Mouse (Mus musculus): ENCODE data around the gene Kcng4. TPM values are rescaled to one million over a fixed set of nuclear protein-coding genes. Genes with fewer than 3 reads are reported as not detected.

The Kcng4 gene
- 1 to 10 TPM; 3.3 to 4.0 TPM for total RNA-seq (2021)

DNA sequence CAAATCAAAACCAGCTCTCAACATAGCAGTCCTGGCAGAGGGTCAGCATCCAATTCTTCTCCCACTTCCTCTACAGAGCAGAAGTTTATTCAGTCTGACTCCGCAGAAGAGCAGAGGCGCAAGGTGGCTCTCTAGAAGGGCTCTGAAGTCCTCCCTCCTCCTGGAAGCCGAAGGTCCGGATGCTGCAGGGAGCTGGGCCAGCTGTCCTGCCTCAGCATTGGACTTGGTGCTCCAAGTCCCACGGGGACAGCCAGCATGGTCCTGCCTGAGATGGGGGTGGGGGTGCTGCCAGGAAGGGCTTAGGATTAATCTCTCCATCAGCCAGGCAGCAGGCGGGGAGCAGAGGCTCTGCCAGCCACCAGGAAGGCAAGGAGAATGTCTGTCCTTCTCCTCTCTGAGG lies at the start of gene Kcng4:
Kcng4 (minus strand) TSS at position 303 of the 400 bp plus-strand sequence.
- intact Hi-C loops (cut with DNase I) = no loop called here
- DNase-seq (ENCODE audit: low spot score in 2 of 2) = no peak

DNA sequence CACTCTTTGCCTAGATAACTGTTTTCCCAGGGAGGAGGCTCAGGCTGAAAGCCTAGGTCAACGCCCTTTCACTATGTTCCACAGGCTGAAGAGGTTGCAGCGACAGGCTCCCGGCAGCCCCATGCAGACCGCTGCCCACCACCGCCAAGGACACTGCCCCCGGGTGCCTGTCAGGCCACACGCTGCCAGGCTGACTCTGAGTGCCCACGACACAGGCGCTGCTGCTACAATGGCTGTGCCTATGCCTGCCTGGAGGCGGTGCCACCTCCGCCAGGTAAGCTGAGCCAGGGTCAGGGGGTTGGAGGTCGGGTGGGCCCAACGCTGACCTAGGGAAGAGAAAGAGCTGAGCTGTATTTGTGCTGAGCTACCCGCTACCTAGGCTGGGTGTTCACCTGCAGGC lies 43.7 kb upstream of the Kcng4 start:
- no peak for DNase-seq (ENCODE audit: low spot score in 2 of 2)
- intact Hi-C loops (cut with DNase I) = no loop called here

DNA sequence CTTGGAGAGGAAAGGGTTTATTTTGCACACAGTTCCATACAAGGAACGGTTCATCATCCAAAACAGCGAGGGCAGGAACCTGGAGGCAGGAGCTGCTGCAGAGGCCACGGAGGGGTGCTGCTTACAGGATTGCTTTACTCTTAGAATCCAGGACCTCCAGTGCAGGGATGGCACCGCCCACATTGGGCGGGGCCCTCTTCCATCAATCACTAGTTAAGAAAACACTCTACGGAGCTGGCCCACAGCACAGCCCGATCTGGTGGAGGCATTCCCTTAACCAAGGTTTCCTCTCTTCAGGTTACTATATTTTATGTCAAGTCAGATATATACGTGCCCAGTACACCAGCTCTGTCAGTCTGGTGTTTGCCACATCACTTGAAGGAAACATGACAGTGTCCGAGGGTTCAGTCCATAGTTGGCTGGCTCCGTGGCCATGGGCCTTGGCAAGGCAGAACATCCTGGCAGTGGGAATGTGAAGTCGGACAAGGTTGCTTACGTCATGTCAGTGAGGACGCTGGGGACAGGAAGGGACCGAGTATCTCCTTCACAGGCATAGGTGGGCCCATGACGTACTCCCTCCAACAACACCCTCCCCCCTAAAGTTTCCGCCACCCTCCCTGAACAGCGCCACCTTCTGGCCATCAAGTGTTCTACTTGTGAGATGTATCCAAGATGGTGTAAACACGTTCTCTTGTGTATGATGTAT lies 42.8 kb upstream of the Kcng4 start:
- intact Hi-C loops (cut with DNase I) = no loop called here
- no peak for DNase-seq (ENCODE audit: low spot score in 2 of 2)

DNA sequence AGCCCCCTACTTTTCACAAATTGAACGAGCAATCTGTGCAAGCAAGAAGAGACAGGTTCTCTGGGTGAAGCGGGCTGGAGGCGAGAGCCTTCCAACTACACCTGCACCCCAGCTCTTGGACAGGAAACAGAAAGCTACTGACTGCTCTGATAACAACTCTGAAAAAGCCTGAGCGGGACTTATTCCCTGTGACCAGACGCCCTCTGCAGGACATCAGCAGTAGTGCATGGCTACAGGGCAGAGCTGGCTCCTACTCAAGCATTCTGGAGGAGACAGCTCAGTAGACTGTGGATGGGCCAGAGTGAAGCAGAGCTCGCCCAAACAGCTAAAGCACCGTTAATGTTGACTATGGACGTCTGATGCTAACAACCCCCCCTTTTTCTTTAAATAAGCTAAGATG lies 40.9 kb upstream of the Kcng4 start:
- intact Hi-C loops (cut with DNase I) = loop anchor here (2.0 kb wide), 3 partner anchors 20 to 264 kb away; partner anchors contain the start of gene Necab2
- peak; percentile 89 to 93 for DNase-seq (ENCODE audit: low spot score in 2 of 2)

DNA sequence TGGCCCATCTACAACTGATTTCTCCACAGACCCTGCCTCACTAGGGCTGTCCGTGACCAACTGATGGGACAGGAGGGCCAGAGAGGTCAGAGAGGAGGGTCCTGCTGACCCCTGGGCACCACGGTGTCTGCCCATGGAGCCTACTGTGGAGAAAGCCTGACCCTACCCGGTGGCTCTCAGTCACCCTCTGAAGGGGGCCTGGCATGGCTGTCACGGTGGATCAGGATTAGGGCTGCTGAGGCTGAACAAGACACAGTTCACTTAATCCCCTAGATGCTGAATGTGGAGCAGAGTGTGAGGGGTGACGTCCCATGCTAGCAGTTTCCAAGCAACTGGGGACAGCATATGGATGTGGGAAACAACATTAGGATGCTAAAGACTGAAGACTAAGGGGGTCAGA lies 40.0 kb upstream of the Kcng4 start:
- intact Hi-C loops (cut with DNase I) = no loop called here
- no peak for DNase-seq (ENCODE audit: low spot score in 2 of 2)

DNA sequence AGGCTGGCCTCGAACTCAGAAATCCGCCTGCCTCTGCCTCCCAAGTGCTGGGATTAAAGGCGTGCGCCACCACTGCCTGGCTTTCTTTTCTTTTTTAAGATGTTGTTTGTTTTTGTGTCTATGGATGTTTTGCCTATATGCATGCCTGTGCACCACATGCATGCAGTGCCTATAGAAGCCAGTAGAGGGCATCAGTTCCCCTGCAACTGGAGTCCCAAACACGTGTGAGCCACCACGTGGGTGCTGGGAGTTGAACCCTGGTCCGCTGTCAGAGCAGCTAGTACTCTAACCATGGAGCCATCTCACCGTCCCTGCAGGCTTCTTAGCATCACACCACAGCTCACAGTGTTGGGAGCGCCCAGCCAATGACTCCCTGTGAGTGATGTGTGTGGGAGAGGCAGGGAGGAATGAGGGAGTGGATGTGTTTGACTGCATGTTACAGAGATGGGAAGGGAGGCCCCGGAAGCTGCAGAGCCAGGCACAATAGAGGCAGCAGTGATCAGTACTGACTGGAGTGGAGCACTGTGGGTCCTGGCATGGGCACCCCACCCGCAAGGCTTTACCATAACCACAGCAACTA lies 38.6 kb upstream of the Kcng4 start:
- intact Hi-C loops (cut with DNase I) = no loop called here
- DNase-seq (ENCODE audit: low spot score in 2 of 2) = no peak

DNA sequence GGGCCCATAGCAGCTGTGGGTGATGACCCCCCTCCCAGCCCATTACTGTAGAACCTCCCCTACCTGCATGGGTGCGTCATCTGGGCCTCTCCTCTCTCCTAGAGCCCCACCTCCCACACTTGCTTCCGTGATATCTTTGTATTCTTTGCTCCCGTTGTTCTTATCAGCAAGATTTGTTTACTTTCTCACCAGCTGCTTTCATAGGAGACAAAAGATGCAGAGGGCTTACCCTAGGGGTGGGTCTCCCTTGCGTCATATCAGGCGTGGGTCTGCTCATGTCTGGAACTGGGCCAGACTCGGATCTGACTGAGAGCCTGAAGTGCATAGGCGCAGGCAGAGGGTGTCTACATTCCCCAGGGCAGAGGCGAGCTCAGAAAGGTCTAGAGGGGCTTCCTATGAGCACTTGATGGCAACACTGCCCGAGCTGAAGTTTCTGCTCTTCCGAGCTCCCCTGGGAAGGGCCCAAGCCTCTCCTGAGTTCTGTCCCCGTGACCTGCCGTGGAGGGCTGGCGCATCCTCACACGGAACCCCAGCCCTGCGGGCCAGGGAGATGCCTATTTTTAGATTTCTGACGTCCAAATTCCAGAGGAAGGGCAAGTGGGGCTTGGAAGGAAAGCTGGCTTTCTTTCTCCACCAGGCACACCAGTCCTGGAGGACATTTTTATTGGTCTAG lies 35.1 kb upstream of the Kcng4 start:
- no peak for DNase-seq (ENCODE audit: low spot score in 2 of 2)

DNA sequence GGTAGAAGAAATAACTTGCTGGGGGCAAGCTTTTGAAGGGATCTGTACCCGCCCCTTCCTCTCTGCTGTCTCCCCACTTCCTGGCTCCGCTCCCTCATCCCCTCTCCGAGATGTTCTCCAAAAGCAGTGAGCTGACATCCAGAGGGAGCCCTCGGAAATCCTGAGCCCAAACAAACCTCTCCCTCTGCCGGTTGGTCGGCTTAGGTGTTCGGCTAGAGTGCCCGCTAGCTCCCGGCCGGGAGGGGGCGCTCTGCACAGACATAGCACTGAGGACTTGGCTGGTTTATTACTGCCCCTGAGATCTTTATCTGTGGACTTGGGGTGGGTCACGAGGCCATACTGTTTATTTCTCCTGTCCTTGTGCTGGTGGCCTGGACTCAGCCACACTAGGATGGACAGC lies 33.8 kb upstream of the Kcng4 start:
- intact Hi-C loops (cut with DNase I) = no loop called here
- no peak for DNase-seq (ENCODE audit: low spot score in 2 of 2)

More for the DNA sequence above, 35.1 kb upstream of the Kcng4 start:
- intact Hi-C loops (cut with DNase I) = no loop called here

DNA sequence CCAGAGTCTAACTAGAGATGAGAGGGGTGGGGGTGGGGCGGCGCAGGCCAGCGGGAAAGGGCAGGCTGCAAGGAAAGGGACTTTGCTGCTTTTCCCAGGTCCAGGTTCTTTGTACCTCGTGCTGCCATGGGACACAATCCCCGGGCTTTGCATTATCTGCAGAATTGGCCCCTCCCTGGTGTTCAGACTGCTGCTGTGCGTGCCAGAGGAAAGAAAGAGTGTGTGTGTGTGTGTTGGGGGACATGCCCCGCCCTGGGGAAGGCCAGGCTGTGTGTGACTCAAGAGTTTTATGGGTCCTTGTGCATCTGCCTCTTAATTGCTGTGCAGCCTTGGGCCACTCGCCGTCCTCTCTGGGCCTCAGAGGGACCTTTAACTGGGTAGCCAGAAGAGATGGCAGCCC lies 33.0 kb upstream of the Kcng4 start:
- intact Hi-C loops (cut with DNase I) = no loop called here
- no peak for DNase-seq (ENCODE audit: low spot score in 2 of 2)

DNA sequence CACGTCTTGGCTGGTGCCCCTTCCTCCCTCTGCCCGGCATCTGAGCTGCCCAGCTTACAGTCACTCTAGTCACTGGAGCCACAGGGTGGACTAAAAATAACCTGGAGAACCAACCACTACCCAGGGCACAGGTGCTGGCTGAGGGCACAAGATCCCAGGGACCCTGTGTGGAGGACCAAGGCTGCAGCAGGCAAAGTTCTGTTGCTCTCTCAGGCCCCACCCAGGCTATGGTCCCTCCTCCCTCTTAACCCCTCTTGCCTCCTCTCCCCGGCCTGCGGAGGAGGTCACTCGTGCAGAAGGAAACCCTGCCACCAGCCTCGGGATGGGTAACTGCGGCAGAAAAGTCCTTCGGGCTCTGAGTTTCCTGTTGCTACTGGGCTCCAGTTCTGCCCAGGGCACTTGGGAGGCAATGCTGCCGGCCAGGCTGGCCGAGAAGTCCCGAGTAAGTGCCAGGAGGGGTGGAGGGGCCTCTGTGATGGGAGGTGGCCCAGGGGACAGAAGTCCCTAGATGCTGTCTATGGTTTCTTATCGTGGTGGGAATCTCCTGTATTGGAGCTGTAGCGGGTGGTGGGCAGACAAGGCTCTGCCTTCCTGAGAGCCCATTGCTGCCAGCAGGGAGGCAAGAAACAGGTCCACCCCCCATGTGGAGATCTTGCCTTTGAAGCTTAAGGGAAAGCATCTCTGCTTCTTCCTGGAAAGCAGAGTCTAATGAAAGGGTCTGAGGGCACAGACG lies 30.9 kb upstream of the Kcng4 start, which contains the start of gene Wfdc1:
Wfdc1 (plus strand) TSS at position 147 of the 733 bp plus-strand sequence.
- intact Hi-C loops (cut with DNase I) = no loop called here

DNA sequence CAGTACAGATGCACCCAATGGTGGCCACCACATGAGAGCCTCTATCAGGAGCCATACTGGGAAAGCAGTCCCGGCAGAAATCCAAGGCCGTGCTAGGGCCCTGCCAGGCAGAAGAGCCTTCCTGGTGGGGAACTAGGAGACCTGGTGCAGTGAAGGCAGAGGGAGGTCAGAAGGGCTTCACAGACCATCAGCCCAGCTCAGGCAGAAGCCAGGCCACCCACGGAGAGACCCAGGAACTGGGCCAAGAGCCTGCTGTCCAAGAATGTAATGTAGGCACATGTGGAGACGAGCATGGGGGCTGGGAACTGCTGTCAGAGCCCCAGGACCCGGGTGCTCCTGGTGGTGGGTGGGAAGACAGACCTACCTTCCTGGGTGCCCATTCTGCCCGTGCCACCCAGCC lies 29.8 kb upstream of the Kcng4 start:
- intact Hi-C loops (cut with DNase I) = no loop called here
- DNase-seq (ENCODE audit: low spot score in 2 of 2) = no peak

More for the DNA sequence above, 30.9 kb upstream of the Kcng4 start, which contains the start of gene Wfdc1:
- DNase-seq (ENCODE audit: low spot score in 2 of 2) = no peak

DNA sequence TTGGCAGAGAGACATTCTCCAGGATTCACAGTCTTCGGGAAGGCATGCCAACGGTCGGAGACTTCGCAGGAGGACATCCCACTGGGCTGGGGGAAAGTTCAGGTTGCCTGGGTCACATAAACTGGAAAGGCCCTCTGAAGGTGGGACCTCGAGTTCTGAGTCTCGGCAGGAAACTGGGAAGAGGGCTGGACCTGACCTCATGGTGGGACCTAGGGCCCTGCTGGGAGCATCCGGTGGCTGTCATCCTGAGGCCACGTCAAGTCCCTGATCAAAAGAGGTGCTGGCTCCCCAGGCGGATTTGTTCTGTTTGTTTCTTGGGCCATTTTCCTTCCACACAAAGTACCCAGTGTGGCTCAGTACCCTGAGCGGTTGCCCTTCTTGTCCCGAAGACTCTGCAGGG lies 28.0 kb upstream of the Kcng4 start:
- intact Hi-C loops (cut with DNase I) = no loop called here
- DNase-seq (ENCODE audit: low spot score in 2 of 2) = no peak

DNA sequence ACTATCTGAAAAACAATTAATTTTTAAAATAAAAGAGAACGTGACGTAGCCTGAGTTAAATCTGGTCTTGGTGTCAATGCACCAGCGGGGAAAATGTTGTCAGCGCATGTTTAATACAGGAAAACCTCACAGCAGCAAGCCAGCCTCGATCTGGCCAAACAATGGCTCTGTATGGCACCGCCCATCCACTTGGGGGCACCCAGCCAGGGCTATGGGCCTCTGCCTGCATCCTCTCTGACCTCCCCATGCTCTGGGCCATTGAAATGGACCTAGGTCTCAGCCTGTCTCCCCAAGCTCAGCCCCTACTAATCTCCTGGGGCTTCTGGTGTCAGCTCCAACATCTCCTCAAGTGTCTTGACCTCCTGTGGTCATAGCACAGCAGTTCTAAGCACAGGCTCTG lies 26.4 kb upstream of the Kcng4 start:
- DNase-seq (ENCODE audit: low spot score in 2 of 2) = no peak
- intact Hi-C loops (cut with DNase I) = no loop called here

DNA sequence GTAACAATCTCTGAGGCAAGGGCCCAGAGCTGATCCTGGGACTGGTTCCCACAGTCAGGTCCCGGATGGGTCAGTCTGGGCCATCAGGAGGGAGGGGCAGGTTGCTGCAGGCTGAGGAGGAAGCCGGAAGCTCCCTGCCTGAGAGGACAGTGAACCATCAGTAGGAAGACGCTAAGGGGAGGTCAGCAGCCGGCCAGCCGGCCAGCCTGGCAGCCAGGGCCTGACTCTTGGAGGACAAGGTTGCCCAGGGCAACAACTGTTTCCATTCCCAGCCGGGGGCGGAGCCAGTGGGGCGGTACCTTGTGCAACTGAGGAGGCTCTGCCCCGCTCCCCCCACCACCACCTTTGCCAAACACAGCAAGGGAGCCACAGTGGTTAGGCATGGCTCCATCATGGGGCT lies 25.6 kb upstream of the Kcng4 start:
- intact Hi-C loops (cut with DNase I) = no loop called here
- DNase-seq (ENCODE audit: low spot score in 2 of 2) = peak in 1 of 2 experiments; percentile 17

DNA sequence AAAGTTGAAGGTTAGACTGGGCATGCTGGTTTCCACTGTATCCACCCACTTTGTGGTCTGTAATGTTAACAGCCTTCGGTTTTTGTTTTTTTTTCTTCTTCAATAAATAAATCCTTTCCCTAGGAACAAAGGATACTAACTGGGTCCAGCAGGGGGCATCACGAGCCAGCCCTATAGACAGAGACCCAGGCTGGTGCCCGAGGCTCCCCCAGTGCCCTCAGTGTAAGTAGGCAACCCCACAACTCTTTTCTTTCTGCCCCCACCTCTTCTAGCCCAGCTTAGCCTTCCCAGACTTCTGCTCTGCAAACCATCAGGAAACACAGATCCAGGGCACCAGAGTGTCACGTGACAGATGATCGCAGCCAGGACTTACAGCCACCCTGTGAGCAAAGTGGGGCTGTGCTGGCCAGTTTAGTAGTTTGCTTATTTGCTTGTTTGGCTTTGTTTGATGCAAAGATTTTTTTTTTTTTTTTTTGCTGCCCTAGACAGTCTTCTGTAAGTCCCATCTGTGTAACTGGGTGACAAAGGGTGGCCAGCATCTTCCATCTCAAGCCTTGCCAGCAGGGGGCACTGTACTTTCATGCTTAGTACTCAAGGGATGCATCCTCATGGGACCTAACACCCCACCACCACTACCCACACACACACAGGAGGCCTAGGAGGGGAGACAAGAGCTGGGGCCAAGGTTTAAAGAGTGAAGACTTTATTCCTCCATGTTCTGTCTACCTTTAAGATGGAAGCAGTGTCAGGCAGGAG lies 21.4 kb upstream of the Kcng4 start:
- no peak for DNase-seq (ENCODE audit: low spot score in 2 of 2)
- intact Hi-C loops (cut with DNase I) = loop anchor here (2.0 kb wide), 1 partner anchor 20 kb away; no protein-coding TSS in a partner anchor

DNA sequence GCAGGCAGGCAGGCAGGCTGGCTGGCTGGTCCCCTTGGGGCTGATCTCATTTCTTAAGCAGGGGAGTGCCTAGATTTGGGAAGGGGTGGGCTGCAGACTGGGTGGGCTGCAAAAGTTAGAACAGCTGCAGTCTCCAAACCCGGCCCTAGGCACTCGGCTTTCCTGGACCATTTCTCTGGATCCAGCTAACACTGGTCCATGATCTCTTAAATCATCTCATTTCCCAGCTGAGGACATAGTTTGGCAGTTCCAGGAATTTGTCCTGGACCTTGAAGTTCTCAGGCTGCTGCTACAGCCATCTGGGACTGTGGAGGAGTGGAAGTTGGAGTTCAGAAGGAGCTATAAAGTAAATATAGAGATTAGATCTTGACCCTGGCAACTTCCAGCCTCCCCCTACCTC lies 15.8 kb upstream of the Kcng4 start:
- intact Hi-C loops (cut with DNase I) = no loop called here
- no peak for DNase-seq (ENCODE audit: low spot score in 2 of 2)

DNA sequence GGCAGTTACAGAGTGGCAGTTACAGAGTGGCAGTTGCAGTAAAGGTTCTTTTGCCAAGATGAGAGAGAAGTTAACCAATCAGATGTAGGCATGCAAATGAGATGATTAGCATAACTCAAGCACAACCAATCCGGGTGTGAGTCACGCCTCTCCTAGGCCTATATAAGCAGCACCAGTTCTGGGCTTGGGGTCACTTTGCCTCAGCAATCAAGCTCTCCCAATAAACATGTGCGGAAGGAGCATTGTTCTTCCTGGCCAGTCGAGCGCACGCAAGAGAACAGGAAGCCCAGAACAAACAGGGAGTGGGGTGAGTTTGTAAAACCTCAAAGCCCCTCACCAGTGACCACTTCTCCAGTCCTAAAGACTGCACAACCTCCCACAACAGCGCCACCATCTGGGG lies 11.4 kb upstream of the Kcng4 start:
- intact Hi-C loops (cut with DNase I) = no loop called here
- no peak for DNase-seq (ENCODE audit: low spot score in 2 of 2)

DNA sequence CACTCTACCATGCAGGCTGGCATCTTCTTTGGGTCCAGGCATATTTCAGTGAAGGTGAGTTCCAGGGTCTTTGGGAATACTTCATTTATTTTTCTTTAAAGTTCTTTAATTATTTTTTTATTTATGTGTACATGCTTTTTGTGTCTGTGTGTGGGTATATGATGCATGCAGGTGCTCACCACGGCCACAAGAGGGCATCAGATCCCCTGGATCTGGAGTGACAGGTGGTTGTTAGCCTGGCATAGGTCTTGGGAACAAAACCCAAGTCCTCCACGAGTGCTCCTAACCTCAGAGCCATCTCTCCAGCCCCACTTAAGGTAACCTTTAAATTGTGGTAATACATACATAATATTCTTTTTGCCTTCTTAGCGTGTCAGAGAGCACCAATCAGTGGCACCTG lies 10.7 kb upstream of the Kcng4 start:
- no peak for DNase-seq (ENCODE audit: low spot score in 2 of 2)
- intact Hi-C loops (cut with DNase I) = no loop called here

DNA sequence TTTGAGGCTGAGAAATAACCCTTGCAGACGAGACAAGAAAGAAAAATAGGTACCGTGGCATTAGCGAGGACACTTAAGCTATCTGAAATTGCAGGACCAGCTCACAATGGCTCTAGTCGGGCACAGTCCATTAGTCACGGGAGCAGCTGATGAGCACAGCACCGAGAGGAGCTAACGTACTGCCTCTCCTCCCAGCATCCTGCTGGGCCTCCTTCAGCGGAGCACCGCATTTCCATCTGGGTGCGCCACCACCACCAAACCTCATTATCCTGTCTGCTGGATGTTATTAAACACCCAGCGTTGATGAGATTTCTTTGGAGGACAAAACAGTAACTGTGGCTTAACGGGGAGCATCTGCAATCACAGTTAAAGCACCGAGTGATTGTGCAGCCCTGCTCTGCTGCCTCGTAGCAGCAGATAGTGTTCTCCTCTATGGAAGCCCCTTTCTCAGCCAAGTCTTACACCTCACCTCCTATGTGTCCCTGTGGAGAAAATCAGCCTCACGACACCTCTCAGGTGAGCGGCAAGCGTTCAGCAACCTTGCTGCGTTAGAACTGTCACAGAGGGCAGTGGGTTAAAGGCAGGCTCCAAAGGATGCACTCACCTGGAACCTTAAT lies 9.6 kb upstream of the Kcng4 start:
- DNase-seq (ENCODE audit: low spot score in 2 of 2) = no peak
- intact Hi-C loops (cut with DNase I) = no loop called here

Data from left cerebral cortex, postnatal 25 days (tissue).